Mouse (Mus musculus) stomach, embryonic 16.5 days (tissue): ENCODE measurements around the gene Gm47985. TPM values are rescaled to one million over a fixed set of nuclear protein-coding genes. Genes with fewer than 3 reads are reported as not detected.
"Not testable (repeated sequence)": the region's sequence is repeated elsewhere in the genome, so short reads cannot be mapped to it uniquely, and the experiment has no call there.

ENCODE experiments used
- ATAC-seq: fragments of 200-750 bp; cut with Nextera tagmentation; 2 replicates; pipeline ENCODE4 v1.8.0; 2017; ENCODE audit warnings: moderate number of reproducible peaks, moderate TSS enrichment; ENCODE audit not compliant: insufficient read depth, low FRiP score
- H3K27ac ChIP-seq: fragments of 300-500 bp; sonication (generic); 2 replicates; pipeline ENCODE4 v1.5.1; 2014; ENCODE audit warnings: low read length
- H3K27me3 ChIP-seq: fragments of 300-500 bp; sonication (generic); 2 replicates; pipeline ENCODE4 v1.6.1; 2014; ENCODE audit warnings: low read length, control low read depth, mixed read lengths; ENCODE audit not compliant: control insufficient read depth, insufficient read depth
- H3K36me3 ChIP-seq: fragments of 300-500 bp; sonication (generic); 2 replicates; pipeline ENCODE4 v1.6.1; 2014; ENCODE audit warnings: low read length; ENCODE audit not compliant: control insufficient read depth, insufficient read depth
- H3K4me1 ChIP-seq: fragments of 300-500 bp; sonication (generic); 2 replicates; pipeline ENCODE4 v1.6.1; 2014; ENCODE audit warnings: low read length, control low read depth, mixed read lengths; ENCODE audit not compliant: control insufficient read depth, insufficient read depth
- H3K4me2 ChIP-seq: fragments of 300-500 bp; sonication (generic); 2 replicates; pipeline ENCODE4 v1.6.1; 2014; ENCODE audit warnings: low read depth, low read length, mixed read lengths
- H3K4me3 ChIP-seq: fragments of 300-500 bp; sonication (generic); replicated peaks from 2 replicates; pipeline ENCODE4 v1.5.1; 2014; ENCODE audit warnings: mild to moderate bottlenecking, low read length
- H3K9ac ChIP-seq: fragments of 300-500 bp; sonication (generic); 2 replicates; pipeline ENCODE4 v1.6.1; 2014; ENCODE audit warnings: low read length
- H3K9me3 ChIP-seq: fragments of 300-500 bp; sonication (generic); replicated peaks from 2 replicates; pipeline ENCODE4 v1.6.1; 2016; ENCODE audit warnings: low read length, control low read depth; ENCODE audit not compliant: control insufficient read depth
- WGBS: fragments of 180-500 bp; shearing (Covaris S2); extraction: QIAGEN DNeasy Blood & Tissue Kit; methylation state at CpG from one replicate; pipeline ENCODE4 v1.1.7; 2014; 5-methylcytosine and 5-hydroxymethylcytosine counted together
- polyA plus RNA-seq: library from polyadenylated mRNA; unstranded; fragments of >200 nt; fragmentation: Nextera tagmentation; extraction: Ambion mirVana; gene quantifications from 2 replicates; pipeline ENCODE4 v1.2.1, GENCODE M21; 2015

Gene Gm47985
- 0.08 and 0.15 TPM in 2 replicates for polyA plus RNA-seq

- not testable (repeated sequence) for ATAC-seq, H3K9ac ChIP-seq, H3K27me3 ChIP-seq, H3K36me3 ChIP-seq, H3K4me2 ChIP-seq, H3K4me1 ChIP-seq, H3K27ac ChIP-seq, H3K4me3 ChIP-seq, H3K9me3 ChIP-seq
- WGBS = no CpG with 5 or more reads among the region's 7 CpGs
Observed at GRCm38 (mm10) chr1:151182266-151182665, at the start of gene Gm47985. Gm47985 (plus strand) TSS chr1:151182537.

GRCm38 (mm10) chr1:151132686-151133085, 49.7 kb upstream of the Gm47985 start:
- Histone ChIP-seq H3K9ac (no peak overlapping the region), H3K4me1 (no peaks in the 10 kb centered on the region), H3K4me3 (no peak overlapping the region), H3K36me3 (no peaks in the 10 kb centered on the region), H3K9me3 (no peaks in the 10 kb centered on the region; the same call in 1 of the 2 replicates), H3K4me2 (no peak overlapping the region), H3K27me3 (no peaks in the 10 kb centered on the region), H3K27ac (no peak overlapping the region)
- whole genome bisulfite sequencing = 85% methylated on average over 7 of the region's 7 CpGs
- ATAC-seq = no peak

DNA sequence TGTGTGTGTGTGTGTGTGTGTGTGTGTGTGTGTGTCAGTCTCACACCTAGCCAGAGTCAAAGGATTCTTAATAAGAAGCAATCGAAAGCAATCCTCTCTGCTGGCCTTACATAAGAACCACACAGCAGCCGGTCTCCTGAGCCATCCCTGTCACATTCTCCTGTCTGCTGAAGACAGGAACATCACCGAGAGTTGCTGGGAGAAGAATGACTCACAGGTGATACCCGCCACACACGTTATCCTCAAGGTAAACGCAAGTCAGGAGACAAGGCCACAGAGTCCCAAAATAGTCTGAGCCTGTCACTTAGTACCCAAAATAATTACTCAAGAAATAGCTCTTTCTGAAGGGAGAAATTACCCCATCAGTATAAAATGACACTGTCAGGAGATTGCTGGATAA, 43.9 kb upstream of the Gm47985 start:
- Histone ChIP-seq H3K27ac (no peak overlapping the region), H3K9me3 (no peaks in the 10 kb centered on the region; the same call in 1 of the 2 replicates), H3K36me3 (no peaks in the 10 kb centered on the region), H3K4me1 (no peaks in the 10 kb centered on the region), H3K9ac (no peak overlapping the region), H3K27me3 (no peaks in the 10 kb centered on the region), H3K4me3 (no peak overlapping the region), H3K4me2 (no peak overlapping the region)
- 48% methylated on average over 6 of the region's 6 CpGs for WGBS
- ATAC-seq = no peak

DNA sequence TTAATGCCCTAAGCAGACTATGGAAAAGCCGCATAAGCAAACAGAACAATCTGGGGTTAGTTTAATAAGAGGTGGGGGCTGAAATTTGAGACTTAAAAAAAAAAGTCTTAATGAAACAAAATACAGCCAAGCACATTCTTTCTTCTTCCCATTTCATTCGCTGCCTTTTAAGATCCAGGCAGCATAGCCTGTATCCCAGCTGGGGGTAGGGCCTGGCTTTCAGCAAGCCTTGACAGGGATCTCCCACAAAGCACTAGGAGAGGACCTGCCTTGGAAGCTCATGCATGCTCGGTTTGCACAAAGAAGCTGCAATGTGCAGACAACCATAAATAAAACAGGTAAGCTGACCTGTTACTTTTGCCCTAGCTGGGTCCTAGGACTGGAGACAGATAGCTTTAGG, 41.4 kb upstream of the Gm47985 start:
- no peak overlapping the region for H3K4me2 ChIP-seq
- no peaks in the 10 kb centered on the region for H3K4me1 ChIP-seq
- no peaks in the 10 kb centered on the region for H3K27me3 ChIP-seq
- no peak overlapping the region for H3K4me3 ChIP-seq
- H3K27ac ChIP-seq = no peak overlapping the region
- no peaks in the 10 kb centered on the region; the same call in 1 of the 2 replicates for H3K9me3 ChIP-seq
- no peak for ATAC-seq
- 58% methylated on average over 3 of the region's 3 CpGs for WGBS
- H3K36me3 ChIP-seq = no peaks in the 10 kb centered on the region
- no peak overlapping the region for H3K9ac ChIP-seq

DNA sequence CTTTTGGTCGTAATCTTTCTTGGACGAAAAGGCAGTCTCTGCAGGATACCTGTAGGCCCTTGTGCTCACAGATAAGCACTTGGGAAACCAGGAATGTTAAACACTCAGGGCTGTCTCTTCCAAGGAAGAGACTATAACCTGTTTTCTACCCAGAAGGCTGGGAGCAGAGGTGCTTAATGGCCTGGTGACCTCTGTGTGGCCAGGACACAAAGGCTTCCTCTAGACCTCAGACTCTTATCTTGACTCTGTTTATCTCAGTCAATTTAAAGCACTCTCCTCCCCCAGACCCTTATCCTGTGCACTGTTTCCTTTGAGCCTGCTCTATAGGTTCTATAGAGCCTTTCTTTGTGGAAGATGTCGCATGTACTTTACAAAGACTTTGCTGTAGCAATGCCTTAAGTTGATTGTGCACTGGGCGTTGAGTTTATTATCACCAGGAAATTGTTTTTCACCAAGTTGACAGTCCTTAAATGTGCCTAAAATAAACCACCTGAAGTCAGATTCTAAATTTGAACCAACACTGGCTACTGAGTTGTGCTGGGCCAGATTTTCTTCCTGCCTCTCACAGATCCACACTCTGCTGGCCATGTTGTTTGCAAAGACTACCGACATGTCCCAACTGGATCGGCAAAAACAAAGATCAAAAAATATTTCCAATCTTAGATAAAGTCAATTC, 37.7 kb upstream of the Gm47985 start:
- Histone ChIP-seq H3K27me3 (no peaks in the 10 kb centered on the region), H3K27ac (no peak overlapping the region), H3K36me3 (no peaks in the 10 kb centered on the region), H3K4me1 (no peaks in the 10 kb centered on the region), H3K9me3 (no peaks in the 10 kb centered on the region), H3K9ac (no peak overlapping the region), H3K4me3 (no peak overlapping the region), H3K4me2 (no peak overlapping the region)
- 35% methylated on average over 6 of the region's 6 CpGs for WGBS
- no peak for ATAC-seq

DNA sequence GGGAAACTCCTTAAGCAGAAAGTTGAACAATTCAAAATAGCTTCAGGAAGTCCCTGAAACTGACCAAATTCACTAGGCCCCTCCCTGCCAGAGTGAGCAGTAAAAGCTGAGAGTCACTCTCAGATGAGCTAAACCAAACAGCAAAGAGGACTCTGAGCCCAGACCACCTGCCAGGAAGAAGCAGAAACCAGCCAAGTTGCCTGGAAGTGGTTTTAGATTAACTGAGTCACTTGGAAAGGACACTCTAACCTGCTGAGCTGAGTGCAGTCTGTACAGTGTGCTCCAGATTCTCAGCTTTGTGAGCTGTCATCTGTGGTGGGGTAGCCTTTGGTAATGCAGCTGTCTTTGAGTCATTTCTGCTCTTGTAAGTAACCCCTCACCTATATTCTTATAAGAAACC, 34.5 kb upstream of the Gm47985 start:
- Histone ChIP-seq H3K36me3 (no peaks in the 10 kb centered on the region), H3K4me1 (no peaks in the 10 kb centered on the region), H3K4me2 (no peak overlapping the region), H3K9ac (no peak overlapping the region), H3K27ac (no peak overlapping the region), H3K4me3 (no peak overlapping the region), H3K9me3 (no peaks in the 10 kb centered on the region), H3K27me3 (no peaks in the 10 kb centered on the region)
- ATAC-seq = no peak

GRCm38 (mm10) chr1:151150211-151150610, 32.1 kb upstream of the Gm47985 start:
- Histone ChIP-seq H3K9me3 (no peaks in the 10 kb centered on the region), H3K36me3 (no peaks in the 10 kb centered on the region), H3K27ac (no peak overlapping the region), H3K4me3 (no peak overlapping the region), H3K9ac (no peak overlapping the region), H3K4me1 (no peaks in the 10 kb centered on the region), H3K4me2 (no peak overlapping the region), H3K27me3 (no peaks in the 10 kb centered on the region)
- ATAC-seq = no peak
- WGBS = 87% methylated on average over 7 of the region's 7 CpGs

- ATAC-seq = no peak
- WGBS = 69% methylated on average over 2 of the region's 2 CpGs
- Histone ChIP-seq H3K27me3 (no peaks in the 10 kb centered on the region), H3K4me2 (no peak overlapping the region), H3K36me3 (no peaks in the 10 kb centered on the region), H3K9me3 (no peaks in the 10 kb centered on the region), H3K27ac (no peak overlapping the region), H3K4me3 (no peak overlapping the region), H3K9ac (no peak overlapping the region), H3K4me1 (no peaks in the 10 kb centered on the region)
Observed at GRCm38 (mm10) chr1:151151089-151151488, 31.2 kb upstream of the Gm47985 start.

DNA sequence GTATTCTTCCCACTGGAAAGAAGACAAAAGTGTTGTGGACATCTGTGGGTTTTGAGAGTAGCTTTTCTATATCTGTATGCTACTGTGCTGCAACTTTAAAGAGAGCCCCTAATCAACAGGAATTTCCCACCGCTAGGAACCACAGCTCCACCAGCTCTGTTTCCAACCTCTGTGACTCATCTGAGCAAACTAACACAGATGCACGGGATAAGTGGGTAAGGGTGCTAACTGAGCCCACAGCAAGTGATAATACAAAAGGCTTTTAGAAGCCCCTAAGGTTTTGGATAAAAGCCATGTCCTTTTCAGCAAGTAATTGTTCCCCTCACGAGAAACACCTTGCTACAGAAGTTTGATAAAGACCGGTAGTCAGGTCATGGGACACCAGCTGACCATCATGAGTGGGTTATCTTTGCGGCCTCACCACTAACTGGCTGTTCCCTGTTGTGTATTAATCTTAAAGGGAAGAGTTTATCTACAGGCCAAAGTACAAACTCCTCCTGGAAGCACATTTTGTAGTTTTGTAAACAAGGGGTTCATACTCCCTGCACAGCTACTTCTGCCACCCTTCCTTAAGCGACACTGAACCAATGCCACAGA, 29.2 kb upstream of the Gm47985 start:
- Histone ChIP-seq H3K9me3 (no peaks in the 10 kb centered on the region), H3K4me3 (no peak overlapping the region), H3K27ac (no peak overlapping the region), H3K4me1 (no peaks in the 10 kb centered on the region), H3K27me3 (no peaks in the 10 kb centered on the region), H3K4me2 (no peak overlapping the region), H3K9ac (no peak overlapping the region), H3K36me3 (no peaks in the 10 kb centered on the region)
- no peak for ATAC-seq
- WGBS = 69% methylated on average over 6 of the region's 6 CpGs
